Mouse (Mus musculus) MEL (cell line): ENCODE data around the gene Stk38l. TPM values are rescaled to one million over a fixed set of nuclear protein-coding genes. Genes with fewer than 3 reads are reported as not detected.

Experiments
- DNase-seq: peaks from one replicate; pipeline ENCODE4 v3.0.0; 2011; ENCODE audit warnings: low read depth, low spot score
- H3K27ac ChIP-seq: 2 replicates; pipeline ENCODE4 v1.5.1; 2012; ENCODE audit warnings: low read depth, mild to moderate bottlenecking, control low read depth, low read length, moderate library complexity; ENCODE audit not compliant: control insufficient read depth
- H3K27me3 ChIP-seq, 2 experiments: fragments of 150-350 bp in 1 of 2; sonication (generic) in 1 of 2; 2 replicates each; pipeline ENCODE4 v1.6.1; 2012; ENCODE audit warnings: low read length in 2 of 2, mild to moderate bottlenecking in 2 of 2, improper control_type of control experiment in 1 of 2, moderate library complexity in 1 of 2; ENCODE audit not compliant: insufficient read depth in 2 of 2, control insufficient read depth in 1 of 2
- H3K36me3 ChIP-seq, 2 experiments: 2 replicates each; pipeline ENCODE4 v1.6.1; 2012 to 2014; ENCODE audit warnings: low read length in 2 of 2, improper control_type of control experiment in 1 of 2, inconsistent platforms in 1 of 2, mild to moderate bottlenecking in 1 of 2; ENCODE audit not compliant: insufficient read depth in 2 of 2, control insufficient read depth in 1 of 2
- H3K4me1 ChIP-seq, 2 experiments: fragments of 150-350 bp in 1 of 2; sonication (generic) in 1 of 2; 2 replicates each; pipeline ENCODE4 v1.6.1; 2012; ENCODE audit warnings: low read length in 2 of 2, improper control_type of control experiment in 1 of 2, mild to moderate bottlenecking in 1 of 2; ENCODE audit not compliant: insufficient read depth in 2 of 2, control insufficient read depth in 1 of 2
- H3K4me3 ChIP-seq, 2 experiments: fragments of 150-350 bp in 1 of 2; sonication (generic) in 1 of 2; 2 replicates each; pipeline ENCODE4 v1.5.1; 2012; ENCODE audit warnings: low read depth in 2 of 2, low read length in 2 of 2, mild to moderate bottlenecking in 2 of 2, moderate library complexity in 2 of 2, control low read depth in 1 of 2, improper control_type of control experiment in 1 of 2; ENCODE audit not compliant: control insufficient read depth in 1 of 2, insufficient read depth in 1 of 2
- H3K79me2 ChIP-seq: 2 replicates; pipeline ENCODE4 v1.6.1; 2012; ENCODE audit warnings: mild to moderate bottlenecking, low read length, moderate library complexity; ENCODE audit not compliant: control insufficient read depth, poor library complexity, insufficient read depth
- H3K9ac ChIP-seq: 2 replicates; pipeline ENCODE4 v1.6.1; 2012; ENCODE audit warnings: low read depth, mild to moderate bottlenecking, control low read depth, low read length, moderate library complexity; ENCODE audit not compliant: control insufficient read depth, poor library complexity, severe bottlenecking
- H3K9me3 ChIP-seq: fragments of 150-350 bp; sonication (generic); replicated peaks from 2 replicates; pipeline ENCODE4 v1.6.1; 2012; ENCODE audit warnings: mild to moderate bottlenecking, low read length, improper control_type of control experiment, moderate library complexity; ENCODE audit not compliant: insufficient read depth
- BHLHE40 ChIP-seq: IDR thresholded peaks from 2 replicates; pipeline ENCODE4 v1.6.1; 2012; ENCODE audit warnings: low read depth, mild to moderate bottlenecking, inconsistent platforms, low read length, improper control_type of control experiment, borderline replicate concordance
- CHD1 ChIP-seq: IDR thresholded peaks from 2 replicates; pipeline ENCODE4 v1.6.1; 2012; ENCODE audit warnings: low read depth, mild to moderate bottlenecking, inconsistent platforms, low read length, improper control_type of control experiment
- CHD2 ChIP-seq: IDR thresholded peaks from 2 replicates; pipeline ENCODE4 v1.6.1; 2011; ENCODE audit warnings: low read length, improper control_type of control experiment
- CTCF ChIP-seq, 3 experiments: IDR thresholded peaks in 2 of 3; conservative IDR thresholded peaks in 1 of 3; 2 replicates each; pipeline ENCODE4 v1.5.1; 2011 to 2012; ENCODE audit warnings: low read length in 3 of 3, low read depth in 2 of 3, mild to moderate bottlenecking in 2 of 3, improper control_type of control experiment in 1 of 3, inconsistent platforms in 1 of 3, mixed read lengths in 1 of 3, moderate library complexity in 1 of 3; ENCODE audit not compliant: control insufficient read depth in 1 of 3, insufficient read depth in 1 of 3, poor library complexity in 1 of 3, severe bottlenecking in 1 of 3
- E2F4 ChIP-seq: IDR thresholded peaks from 2 replicates; pipeline ENCODE4 v1.6.1; 2011; ENCODE audit warnings: low read depth, low read length, improper control_type of control experiment, borderline replicate concordance
- ELF1 ChIP-seq: IDR thresholded peaks from 2 replicates; pipeline ENCODE4 v1.6.1; 2014; ENCODE audit warnings: low read depth, mild to moderate bottlenecking, inconsistent platforms, low read length, improper control_type of control experiment, moderate library complexity
- EP300 ChIP-seq, 2 experiments: IDR thresholded peaks; 2 replicates each; pipeline ENCODE4 v1.6.1; 2011; ENCODE audit warnings: improper control_type of control experiment in 2 of 2, low read length in 2 of 2, low read depth in 1 of 2, mild to moderate bottlenecking in 1 of 2
- ETS1 ChIP-seq: IDR thresholded peaks from 2 replicates; pipeline ENCODE4 v1.6.1; 2012; ENCODE audit warnings: low read depth, mild to moderate bottlenecking, inconsistent platforms, low read length, improper control_type of control experiment, moderate library complexity
- GABPA ChIP-seq: IDR thresholded peaks from 2 replicates; pipeline ENCODE4 v1.6.1; 2012; ENCODE audit warnings: low read depth, mild to moderate bottlenecking, inconsistent platforms, low read length, improper control_type of control experiment, moderate library complexity
- HCFC1 ChIP-seq: IDR thresholded peaks from 2 replicates; pipeline ENCODE4 v1.6.1; 2012; ENCODE audit warnings: low read depth, mild to moderate bottlenecking, inconsistent platforms, low read length, improper control_type of control experiment, moderate library complexity
- JUND ChIP-seq: IDR thresholded peaks from 2 replicates; pipeline ENCODE4 v1.6.1; 2011; ENCODE audit warnings: low read depth, mild to moderate bottlenecking, improper control_type of control experiment, low read length
- KAT2A ChIP-seq: conservative IDR thresholded peaks from 2 replicates; pipeline ENCODE4 v1.6.1; 2012; ENCODE audit warnings: low read depth, low read length, improper control_type of control experiment, inconsistent platforms
- MAFK ChIP-seq: IDR thresholded peaks from 2 replicates; pipeline ENCODE4 v1.6.1; 2011; ENCODE audit warnings: low read depth, mild to moderate bottlenecking, low read length, improper control_type of control experiment, borderline replicate concordance
- MAX ChIP-seq: IDR thresholded peaks from 2 replicates; pipeline ENCODE4 v1.6.1; 2011; ENCODE audit warnings: low read length, improper control_type of control experiment
- MAZ ChIP-seq: IDR thresholded peaks from 2 replicates; pipeline ENCODE4 v1.6.1; 2012; ENCODE audit warnings: low read depth, mild to moderate bottlenecking, inconsistent platforms, low read length, improper control_type of control experiment
- MEF2A ChIP-seq: IDR thresholded peaks from 2 replicates; pipeline ENCODE4 v1.6.1; 2014; ENCODE audit warnings: low read depth, mild to moderate bottlenecking, inconsistent platforms, low read length, improper control_type of control experiment; ENCODE audit not compliant: poor library complexity, insufficient replicate concordance, severe bottlenecking; ENCODE audit errors: extremely low read depth
- MXI1 ChIP-seq: IDR thresholded peaks from 2 replicates; pipeline ENCODE4 v1.6.1; 2011; ENCODE audit warnings: mild to moderate bottlenecking, low read depth, low read length, improper control_type of control experiment
- MYB ChIP-seq: IDR thresholded peaks from 2 replicates; pipeline ENCODE4 v1.6.1; 2011; ENCODE audit warnings: mild to moderate bottlenecking, low read depth, low read length, improper control_type of control experiment
- MYC ChIP-seq: IDR thresholded peaks from 2 replicates; pipeline ENCODE4 v1.6.1; 2011; ENCODE audit warnings: low read depth, mild to moderate bottlenecking, low read length, improper control_type of control experiment, moderate library complexity
- NELFE ChIP-seq: IDR thresholded peaks from 2 replicates; pipeline ENCODE4 v1.6.1; 2011; ENCODE audit warnings: low read depth, low read length, improper control_type of control experiment
- NRF1 ChIP-seq: IDR thresholded peaks from 2 replicates; pipeline ENCODE4 v1.6.1; 2014; ENCODE audit warnings: low read depth, mild to moderate bottlenecking, inconsistent platforms, low read length, improper control_type of control experiment, moderate library complexity; ENCODE audit not compliant: poor library complexity, insufficient read depth, severe bottlenecking
- POLR2A ChIP-seq, 2 experiments: IDR thresholded peaks; 2 replicates each; pipeline ENCODE4 v1.6.1; 2011 to 2012; ENCODE audit warnings: low read length in 2 of 2, mild to moderate bottlenecking in 2 of 2, control low read depth in 1 of 2, improper control_type of control experiment in 1 of 2, low read depth in 1 of 2, moderate library complexity in 1 of 2; ENCODE audit not compliant: control insufficient read depth in 1 of 2, insufficient read depth in 1 of 2, poor library complexity in 1 of 2
- POLR2AphosphoS2 ChIP-seq: IDR thresholded peaks from 2 replicates; pipeline ENCODE4 v1.6.1; 2011; ENCODE audit warnings: low read length, improper control_type of control experiment
- POLR2AphosphoS5 ChIP-seq: IDR thresholded peaks from 2 replicates; pipeline ENCODE4 v1.6.1; 2012; ENCODE audit warnings: low read depth, borderline replicate concordance, mild to moderate bottlenecking, inconsistent platforms, low read length, moderate library complexity, mixed read lengths
- RAD21 ChIP-seq: IDR thresholded peaks from 2 replicates; pipeline ENCODE4 v1.6.1; 2011; ENCODE audit warnings: mild to moderate bottlenecking, low read depth, low read length, improper control_type of control experiment
- RCOR1 ChIP-seq: IDR thresholded peaks from 2 replicates; pipeline ENCODE4 v1.6.1; 2012; ENCODE audit warnings: low read depth, mild to moderate bottlenecking, inconsistent platforms, low read length, improper control_type of control experiment
- SIN3A ChIP-seq: IDR thresholded peaks from 2 replicates; pipeline ENCODE4 v1.6.1; 2012; ENCODE audit warnings: low read length, improper control_type of control experiment, inconsistent platforms
- SMC3 ChIP-seq: IDR thresholded peaks from 2 replicates; pipeline ENCODE4 v1.6.1; 2011; ENCODE audit warnings: low read depth, low read length, improper control_type of control experiment
- TAL1 ChIP-seq: IDR thresholded peaks from 2 replicates; pipeline ENCODE4 v1.6.1; 2012; ENCODE audit warnings: mild to moderate bottlenecking, inconsistent platforms, low read length, moderate library complexity, mixed read lengths
- TBP ChIP-seq: IDR thresholded peaks from 2 replicates; pipeline ENCODE4 v1.8.0; 2011; ENCODE audit warnings: low read depth, low read length, improper control_type of control experiment
- TCF12 ChIP-seq: IDR thresholded peaks from 2 replicates; pipeline ENCODE4 v1.6.1; 2014; ENCODE audit warnings: low read depth, mild to moderate bottlenecking, inconsistent platforms, low read length, improper control_type of control experiment, moderate library complexity
- USF1 ChIP-seq: IDR thresholded peaks from 2 replicates; pipeline ENCODE4 v1.6.1; 2014; ENCODE audit warnings: low read depth, mild to moderate bottlenecking, inconsistent platforms, low read length, improper control_type of control experiment, moderate library complexity
- USF2 ChIP-seq, 2 experiments: IDR thresholded peaks; 2 replicates each; pipeline ENCODE4 v1.6.1; 2011 to 2012; ENCODE audit warnings: improper control_type of control experiment in 2 of 2, low read length in 2 of 2, borderline replicate concordance in 1 of 2, inconsistent platforms in 1 of 2, low read depth in 1 of 2, mild to moderate bottlenecking in 1 of 2; ENCODE audit not compliant: insufficient read depth in 1 of 2
- ZC3H11A ChIP-seq: IDR thresholded peaks from 2 replicates; pipeline ENCODE4 v1.6.1; 2012; ENCODE audit warnings: low read depth, mild to moderate bottlenecking, inconsistent platforms, low read length, improper control_type of control experiment
- ZKSCAN1 ChIP-seq: IDR thresholded peaks from 2 replicates; pipeline ENCODE4 v1.6.1; 2012; ENCODE audit warnings: low read depth, mild to moderate bottlenecking, inconsistent platforms, low read length, improper control_type of control experiment, moderate library complexity
- ZMIZ1 ChIP-seq: IDR thresholded peaks from 2 replicates; pipeline ENCODE4 v1.6.1; 2012; ENCODE audit warnings: low read depth, mild to moderate bottlenecking, inconsistent platforms, low read length, improper control_type of control experiment, moderate library complexity
- ZNF384 ChIP-seq: IDR thresholded peaks from 2 replicates; pipeline ENCODE4 v1.6.1; 2012; ENCODE audit warnings: low read depth, mild to moderate bottlenecking, inconsistent platforms, low read length, improper control_type of control experiment
- polyA plus RNA-seq, 2 experiments: library from polyadenylated mRNA; stranded (reverse) in 1 of 2; unstranded in 1 of 2; fragments of >175 nt in 1 of 2; fragments of >200 nt in 1 of 2; gene quantifications; 2 replicates each; pipeline versions ENCODE4 v1.2.1 to v1.2.4; 2012; ENCODE audit warnings: low replicate concordance in 2 of 2, low read depth in 1 of 2; ENCODE audit not compliant: insufficient read length in 2 of 2, insufficient read depth in 1 of 2, missing spikeins in 1 of 2
- total RNA-seq: library from RNA; depleted of rRNA; stranded (reverse); fragments of 300-350 nt; gene quantifications from 2 replicates; pipeline ENCODE4 v1.2.3, GENCODE M21; 2012

Gene Stk38l
- total and polyA plus RNA-seq, 3 experiments = 5.1 to 9.2 TPM; not detected in 1

DNA sequence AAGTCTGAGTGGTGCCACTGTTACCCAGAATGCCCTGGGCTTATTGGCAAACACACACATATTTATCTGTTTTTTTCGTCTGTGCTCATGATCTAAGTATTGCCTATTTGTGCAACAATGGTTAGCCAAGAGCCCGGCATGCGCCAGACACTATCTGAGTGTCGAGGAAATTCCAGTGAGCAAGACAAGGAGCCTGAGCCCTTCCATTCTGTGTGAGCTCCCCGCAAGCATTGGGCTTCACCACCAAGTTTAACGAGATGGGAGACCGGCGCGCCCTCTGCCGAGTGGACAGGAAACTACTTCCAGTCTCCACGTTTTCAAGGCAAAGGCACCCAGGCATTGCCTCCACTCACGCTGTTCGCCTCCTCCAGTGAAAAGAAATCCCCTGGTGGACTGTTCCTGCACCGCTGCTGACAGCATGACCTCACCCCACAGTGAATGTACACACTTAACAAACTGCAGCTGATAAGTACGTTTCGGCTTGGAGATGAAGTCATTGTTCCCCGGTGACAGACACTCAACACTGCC lies 39.0 kb upstream of the Stk38l start:
- peak overlapping the region; percentile 61 for H3K27ac ChIP-seq
- peak; percentile 86 for DNase-seq
- H3K4me1 ChIP-seq = peaks cover 9 to 34% of the 10 kb centered on the region in 2 experiments
- H3K36me3 ChIP-seq = peaks cover 0 to 10% of the 10 kb centered on the region in 2 experiments; a peak in 2 of 4 replicates
- H3K27me3 ChIP-seq = no peaks in the 10 kb centered on the region
- no peaks in the 10 kb centered on the region; the same call in 1 of the 2 replicates for H3K79me2 ChIP-seq
- H3K4me3 ChIP-seq = peak overlapping the region; percentile 70 to 74
- H3K9me3 ChIP-seq = no peaks in the 10 kb centered on the region
- peak overlapping the region; percentile 71 for H3K9ac ChIP-seq
- TF ChIP-seq CHD1 (no peak), CHD2 (no peak), MYB (no peak), POLR2AphosphoS2 (no peak), SIN3A (peak; percentile 78), HCFC1 (no peak), ZKSCAN1 (no peak), ETS1 (peak; percentile 98), RAD21 (peak; percentile 26), ZMIZ1 (peak; percentile 65; the same call in 1 of the 2 replicates), MAFK (no peak), MAZ (no peak), TBP (peak; percentile 68; the same call in 1 of the 2 replicates), EP300 (IDR thresholded peaks at IDR 0.05; ENCODE audit: low read depth in 1 of 2, low read length in 2 of 2) (no peak), RCOR1 (no peak), NELFE (peak; percentile 16; the same call in 1 of the 2 replicates), USF1 (no peak), NRF1 (no peak), TAL1 (no peak), JUND (no peak), E2F4 (no peak), POLR2AphosphoS5 (no peak), ELF1 (no peak), USF2 (IDR thresholded peaks at IDR 0.05; ENCODE audit: borderline replicate concordance in 1 of 2, insufficient read depth in 1 of 2, low read depth in 1 of 2, low read length in 2 of 2) (no peak), TCF12 (no peak), MEF2A (no peak), ZC3H11A (no peak), KAT2A (no peak), CTCF (IDR thresholded peaks at IDR 0.05 in 2 of 3, conservative IDR thresholded peaks at IDR 0.05 in 1 of 3; ENCODE audit: control insufficient read depth in 1 of 3, insufficient read depth in 1 of 3, low read depth in 2 of 3, low read length in 3 of 3, poor library complexity in 1 of 3, severe bottlenecking in 1 of 3) (peak; percentile 51 to 71 (median 59)), ZNF384 (no peak), MYC (0 out of 2 replicates have a peak, but pooled peaks have one; percentile 27), GABPA (no peak), SMC3 (peak; percentile 44), MAX (no peak; the same call in 1 of the 2 replicates), BHLHE40 (no peak), POLR2A (IDR thresholded peaks at IDR 0.05; ENCODE audit: control insufficient read depth in 1 of 2, insufficient read depth in 1 of 2, low read depth in 1 of 2, low read length in 2 of 2, poor library complexity in 1 of 2) (peak in 1 of 2 experiments; percentile 41; a peak in 1 of 4 replicates), MXI1 (no peak; the same call in none of the 2 replicates)
